Mouse (Mus musculus): ENCODE results near the gene Ccdc84.
A peak's percentile ranks its signal among the peaks of the same experiment; 100 is the strongest.

The Ccdc84 gene

GRCm38 (mm10) chr9:44361190-44361917 is 57.0 kb downstream of the Ccdc84 start, which contains the start of gene Vps11:
TSS of gene Vps11 (minus strand) at chr9:44361670.
- peak; percentile 94 for DNase-seq

Data from right cerebral cortex, postnatal 4 days (tissue).